ENCODE assay signal across 15 mouse cellular contexts in the genomic region with DNA sequence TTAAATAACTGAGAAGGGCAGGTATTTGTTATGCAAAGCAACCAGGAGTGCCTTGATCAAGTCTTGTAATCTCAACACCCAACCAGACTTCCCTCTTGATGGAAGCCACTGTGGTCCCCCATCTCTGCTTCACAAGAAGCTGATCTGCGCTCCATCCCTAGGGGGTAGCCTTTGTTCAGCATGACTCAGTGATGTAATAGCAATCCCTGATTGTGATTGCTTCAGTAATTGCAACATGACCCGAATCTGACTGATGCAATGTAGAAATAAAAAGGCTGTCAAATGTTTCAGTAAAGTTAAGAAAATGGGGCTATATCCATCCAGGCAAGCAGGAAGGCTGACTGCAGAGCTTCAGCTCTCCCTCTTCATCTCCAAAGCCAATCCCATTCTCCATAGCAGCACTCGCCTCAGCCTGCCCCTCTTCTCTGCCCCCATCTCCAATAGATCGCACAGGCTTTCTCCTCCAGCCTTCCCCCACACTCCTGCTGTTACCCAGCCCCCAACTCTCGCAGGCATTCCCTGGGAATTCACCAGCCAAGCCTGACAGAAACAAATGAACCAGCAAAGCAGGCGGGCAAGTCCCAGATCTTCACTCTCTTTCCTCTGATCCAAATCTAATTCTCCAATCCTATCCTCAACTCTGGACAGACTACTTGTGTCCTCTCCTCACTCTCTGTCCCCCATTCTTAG. TPM values are rescaled to one million over a fixed set of nuclear protein-coding genes. Genes with fewer than 3 reads are reported as not detected.
DNase-seq lines count a peak whose midpoint lies in the region; ATAC-seq lines count a peak whose summit lies in the region.
"Had no signal": no experiment of that assay in that cellular context is flagged by ENCODE, and none has a peak within 500 bp of the region (broad histone marks: within the 10 kb centered on the region; RNA-seq: fewer than 3 reads in every experiment).

No protein-coding gene starts in this region.

- no peak overlapping the region for H3K4me2 ChIP-seq in forebrain, embryonic 12.5 days
- no peak overlapping the region for H3K4me2 ChIP-seq in forebrain, embryonic 11.5 days (ENCODE audit: low read depth, low read length, severe bottlenecking)
- no peak overlapping the region for H3K4me2 ChIP-seq in midbrain, embryonic 13.5 days (replicated peaks)
- H3K4me2 ChIP-seq in embryonic facial prominence, embryonic 12.5 days (replicated peaks), result no peak overlapping the region
- no peak overlapping the region for H3K4me2 ChIP-seq in limb, embryonic 15.5 days
- H3K4me2 ChIP-seq: neural tube, embryonic 12.5 days had no signal

- ATAC-seq in forebrain, embryonic 12.5 days (ENCODE audit: low FRiP score), result no peak
- no peak for ATAC-seq in forebrain, embryonic 11.5 days (replicated peaks; ENCODE audit: low FRiP score)
- no peak for ATAC-seq in midbrain, embryonic 13.5 days
- no peak for ATAC-seq in embryonic facial prominence, embryonic 12.5 days (ENCODE audit: insufficient number of reproducible peaks, insufficient read depth, low FRiP score, low TSS enrichment)
- ATAC-seq in limb, embryonic 15.5 days (ENCODE audit: insufficient number of reproducible peaks, low FRiP score, low TSS enrichment, low read depth), result no peak
- no peak for ATAC-seq in erythroblast, adult 5-6 weeks (replicated peaks; ENCODE audit: low FRiP score, poor library complexity, severe bottlenecking)
- ATAC-seq: CD4-positive, CD25-positive, alpha-beta regulatory T cell, adult 4 months had no signal

- peaks cover 34% of the 10 kb centered on the region for H3K4me1 ChIP-seq in forebrain, embryonic 12.5 days
- H3K4me1 ChIP-seq in forebrain, embryonic 11.5 days (replicated peaks; ENCODE audit: control insufficient read depth, insufficient read depth, low read length), result peaks cover 8% of the 10 kb centered on the region; the same call in 1 of the 2 replicates
- H3K4me1 ChIP-seq in midbrain, embryonic 10.5 days, result peaks cover 53% of the 10 kb centered on the region
- H3K4me1 ChIP-seq in midbrain, embryonic 13.5 days (replicated peaks), result peaks cover 28% of the 10 kb centered on the region
- H3K4me1 ChIP-seq in embryonic facial prominence, embryonic 12.5 days, result peaks cover 9% of the 10 kb centered on the region
- H3K4me1 ChIP-seq in limb, embryonic 15.5 days, result peaks cover 19% of the 10 kb centered on the region

- no peak overlapping the region for H3K9ac ChIP-seq in forebrain, embryonic 12.5 days
- H3K9ac ChIP-seq in forebrain, embryonic 11.5 days (ENCODE audit: low read length), result no peak overlapping the region; the same call in 1 of the 2 replicates
- no peak overlapping the region for H3K9ac ChIP-seq in midbrain, embryonic 13.5 days (replicated peaks)
- H3K9ac ChIP-seq in embryonic facial prominence, embryonic 12.5 days, result no peak overlapping the region
- H3K9ac ChIP-seq in limb, embryonic 15.5 days, result no peak overlapping the region
- H3K9ac ChIP-seq: liver, embryonic 14.5 days; neural tube, embryonic 12.5 days had no signal

- no peaks in the 10 kb centered on the region for H3K9me3 ChIP-seq in forebrain, embryonic 12.5 days
- no peaks in the 10 kb centered on the region for H3K9me3 ChIP-seq in forebrain, embryonic 11.5 days (ENCODE audit: control insufficient read depth, low read length)
- H3K9me3 ChIP-seq in midbrain, embryonic 10.5 days (replicated peaks), result no peaks in the 10 kb centered on the region
- H3K9me3 ChIP-seq in midbrain, embryonic 13.5 days, result no peaks in the 10 kb centered on the region
- no peaks in the 10 kb centered on the region for H3K9me3 ChIP-seq in embryonic facial prominence, embryonic 12.5 days
- no peaks in the 10 kb centered on the region for H3K9me3 ChIP-seq in limb, embryonic 15.5 days
- H3K9me3 ChIP-seq: neural tube, embryonic 12.5 days had no signal

- peak overlapping the region; percentile 65; the same call in 1 of the 2 replicates for H3K27ac ChIP-seq in forebrain, embryonic 12.5 days
- H3K27ac ChIP-seq in forebrain, embryonic 11.5 days (ENCODE audit: low read depth, low read length), result no peak overlapping the region
- H3K27ac ChIP-seq in midbrain, embryonic 10.5 days (replicated peaks), result peak overlapping the region; percentile 80
- H3K27ac ChIP-seq in midbrain, embryonic 13.5 days, result no peak overlapping the region
- peak overlapping the region; percentile 54 for H3K27ac ChIP-seq in embryonic facial prominence, embryonic 12.5 days
- peak overlapping the region; percentile 19 for H3K27ac ChIP-seq in limb, embryonic 15.5 days
- H3K27ac ChIP-seq: liver, embryonic 14.5 days; neural tube, embryonic 12.5 days had no signal

- DNase-seq in forebrain, embryonic 11.5 days (ENCODE audit: low spot score), result no peak
- peak; percentile 47 for DNase-seq in midbrain, embryonic 10.5 days (ENCODE audit: low spot score)
- no peak for DNase-seq in left cerebral cortex, adult 11 months (ENCODE audit: low spot score)
- DNase-seq: adrenal gland, adult 8-10 months; cerebellum, postnatal 36 days; gastrocnemius, postnatal 25 days; kidney, adult 2 months had no signal

- no peaks in the 10 kb centered on the region for H3K27me3 ChIP-seq in forebrain, embryonic 12.5 days
- H3K27me3 ChIP-seq in forebrain, embryonic 11.5 days (ENCODE audit: control insufficient read depth, insufficient read depth, low read length), result no peaks in the 10 kb centered on the region
- H3K27me3 ChIP-seq in midbrain, embryonic 10.5 days (ENCODE audit: low read depth, poor library complexity, severe bottlenecking), result no peaks in the 10 kb centered on the region
- H3K27me3 ChIP-seq in midbrain, embryonic 13.5 days, result no peaks in the 10 kb centered on the region
- no peaks in the 10 kb centered on the region for H3K27me3 ChIP-seq in embryonic facial prominence, embryonic 12.5 days
- H3K27me3 ChIP-seq in limb, embryonic 15.5 days, result no peaks in the 10 kb centered on the region
- H3K27me3 ChIP-seq: neural tube, embryonic 12.5 days had no signal

- no peak overlapping the region for H3K4me3 ChIP-seq in forebrain, embryonic 12.5 days (replicated peaks)
- no peak overlapping the region for H3K4me3 ChIP-seq in forebrain, embryonic 11.5 days (ENCODE audit: low read depth, low read length)
- H3K4me3 ChIP-seq in midbrain, embryonic 10.5 days, result no peak overlapping the region
- H3K4me3 ChIP-seq in midbrain, embryonic 13.5 days (replicated peaks), result no peak overlapping the region
- no peak overlapping the region for H3K4me3 ChIP-seq in embryonic facial prominence, embryonic 12.5 days
- no peak overlapping the region for H3K4me3 ChIP-seq in limb, embryonic 15.5 days
- H3K4me3 ChIP-seq: neural tube, embryonic 12.5 days had no signal

- no peaks in the 10 kb centered on the region for H3K36me3 ChIP-seq in forebrain, embryonic 12.5 days (replicated peaks)
- H3K36me3 ChIP-seq in forebrain, embryonic 11.5 days (ENCODE audit: control insufficient read depth, insufficient read depth, low read length), result no peaks in the 10 kb centered on the region
- no peaks in the 10 kb centered on the region for H3K36me3 ChIP-seq in midbrain, embryonic 10.5 days
- no peaks in the 10 kb centered on the region for H3K36me3 ChIP-seq in midbrain, embryonic 13.5 days
- no peaks in the 10 kb centered on the region for H3K36me3 ChIP-seq in embryonic facial prominence, embryonic 12.5 days
- H3K36me3 ChIP-seq in limb, embryonic 15.5 days, result no peaks in the 10 kb centered on the region
- H3K36me3 ChIP-seq: neural tube, embryonic 12.5 days had no signal

- 20% methylated on average over 6 of the region's 6 CpGs for WGBS in forebrain, embryonic 12.5 days
- 18% methylated on average over 6 of the region's 6 CpGs for WGBS in forebrain, embryonic 11.5 days
- WGBS in midbrain, embryonic 10.5 days, result 19% methylated on average over 6 of the region's 6 CpGs
- WGBS in midbrain, embryonic 13.5 days, result 14% methylated on average over 6 of the region's 6 CpGs
- WGBS in embryonic facial prominence, embryonic 12.5 days, result 29% methylated on average over 6 of the region's 6 CpGs
- whole genome bisulfite sequencing in limb, embryonic 15.5 days, result 36% methylated on average over 6 of the region's 6 CpGs

RNA-seq across cellular contexts. Expression of gene Atf7ip, which starts 30.7 kb away (rescaled TPM):
- polyA plus RNA-seq in forebrain, embryonic 12.5 days (2016; fragmentation: Nextera tagmentation; extraction: Ambion mirVana), result 63.2 and 72.4 TPM in 2 replicates
- 57.8 and 66.6 TPM in 2 replicates for polyA plus RNA-seq in forebrain, embryonic 11.5 days (2014; fragmentation: Nextera tagmentation; extraction: Ambion mirVana)
- polyA plus RNA-seq in midbrain, embryonic 10.5 days (2016; fragmentation: Nextera tagmentation; extraction: Ambion mirVana), result 37.4 and 45.7 TPM in 2 replicates
- polyA plus RNA-seq in midbrain, embryonic 13.5 days (2015; fragmentation: Nextera tagmentation; extraction: Ambion mirVana), result 48.5 and 49.9 TPM in 2 replicates
- 54.8 and 55.1 TPM in 2 replicates for polyA plus RNA-seq in embryonic facial prominence, embryonic 12.5 days (2016; fragmentation: Nextera tagmentation; extraction: Ambion mirVana)
- polyA plus RNA-seq in limb, embryonic 15.5 days (2015; fragmentation: Nextera tagmentation; extraction: Ambion mirVana), result 35.2 and 36.4 TPM in 2 replicates
- total RNA-seq in erythroblast, adult 5-6 weeks (2015; ENCODE audit: low replicate concordance), result 153 and 185 TPM in 2 replicates
- 205 and 233 TPM in 2 replicates for total RNA-seq in erythroblast, adult 5-6 weeks (2017; ENCODE audit: low replicate concordance)

RNA-seq across cellular contexts. Expression of gene E330021D16Rik, which starts 59.9 kb away (rescaled TPM):
- not detected in 2 replicates for polyA plus RNA-seq in forebrain, embryonic 12.5 days (2016; fragmentation: Nextera tagmentation; extraction: Ambion mirVana)
- not detected in 2 replicates for polyA plus RNA-seq in forebrain, embryonic 11.5 days (2014; fragmentation: Nextera tagmentation; extraction: Ambion mirVana)
- polyA plus RNA-seq in midbrain, embryonic 10.5 days (2016; fragmentation: Nextera tagmentation; extraction: Ambion mirVana), result not detected in 2 replicates
- polyA plus RNA-seq in midbrain, embryonic 13.5 days (2015; fragmentation: Nextera tagmentation; extraction: Ambion mirVana), result not detected in 2 replicates
- polyA plus RNA-seq in embryonic facial prominence, embryonic 12.5 days (2016; fragmentation: Nextera tagmentation; extraction: Ambion mirVana), result not detected in 2 replicates
- not detected in 2 replicates for polyA plus RNA-seq in limb, embryonic 15.5 days (2015; fragmentation: Nextera tagmentation; extraction: Ambion mirVana)
- total RNA-seq in erythroblast, adult 5-6 weeks (2015; ENCODE audit: low replicate concordance), result not detected in 2 replicates
- not detected in 2 replicates for total RNA-seq in erythroblast, adult 5-6 weeks (2017; ENCODE audit: low replicate concordance)
- total RNA-seq: adrenal gland, adult 8-10 months; gastrocnemius, postnatal 25 days had no signal
- polyA plus RNA-seq: neural tube, embryonic 12.5 days had no signal

Comparison
In these comparisons a context has a peak if more than half of its experiments do, and no peak if none do; other contexts are left out.
1. H3K27ac ChIP-seq: peak in forebrain, embryonic 12.5 days (single experiment), midbrain, embryonic 10.5 days (single experiment), embryonic facial prominence, embryonic 12.5 days (single experiment) and limb, embryonic 15.5 days (single experiment); none in forebrain, embryonic 11.5 days (single experiment) and midbrain, embryonic 13.5 days (single experiment).